Mouse (Mus musculus): ENCODE measurements around the gene 2010111I01Rik. TPM values are rescaled to one million over a fixed set of nuclear protein-coding genes. Genes with fewer than 3 reads are reported as not detected.

Gene 2010111I01Rik
- polyA plus RNA-seq, 1 experiment from 2014 or later, result 52.6 TPM

DNA sequence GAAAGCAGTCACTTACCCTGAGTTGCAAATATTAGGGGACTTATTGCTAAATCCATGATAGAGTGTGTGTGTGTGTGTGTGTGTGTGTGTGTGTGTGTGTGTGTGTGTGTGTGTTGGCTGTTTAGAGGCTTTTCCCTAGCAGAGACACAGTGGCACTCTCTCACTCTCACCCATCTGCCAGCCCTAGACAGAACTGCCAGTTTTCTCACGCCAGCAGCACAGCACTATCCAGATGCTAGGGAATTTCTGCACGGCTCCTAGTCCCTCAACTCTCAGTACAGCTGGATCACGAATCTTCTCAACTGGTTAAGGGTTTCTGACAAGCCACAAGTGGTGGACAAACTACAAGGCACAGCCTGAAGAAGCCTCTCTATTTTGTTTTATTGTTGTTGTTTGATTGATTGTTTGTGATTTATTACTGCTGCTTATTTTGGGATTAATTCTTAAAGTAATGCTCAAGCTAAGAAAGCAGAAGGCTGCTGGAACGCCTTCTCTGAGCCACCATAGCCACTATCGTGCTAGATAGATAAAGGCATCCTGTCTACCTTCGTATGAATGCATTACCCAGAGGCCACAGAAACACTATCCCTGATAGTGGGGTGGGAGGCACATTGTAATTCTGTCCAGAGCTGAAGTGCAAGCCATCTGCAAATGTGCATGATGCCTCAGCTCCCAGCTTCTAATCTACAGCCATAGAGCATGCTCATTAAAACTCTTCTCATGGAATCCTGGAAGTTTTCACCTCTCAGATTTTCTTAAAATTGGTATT is 209.7 kb downstream of the 2010111I01Rik start:
- 45% methylated on average over 6 of the region's 6 CpGs for WGBS
- no peaks in the 10 kb centered on the region for H3K27me3 ChIP-seq (ENCODE audit: insufficient read depth, poor library complexity, severe bottlenecking)
- H3K4me1 ChIP-seq, result peaks cover 49% of the 10 kb centered on the region
- no peaks in the 10 kb centered on the region for H3K9me3 ChIP-seq
- H3K36me3 ChIP-seq, result no peaks in the 10 kb centered on the region
- H3K4me3 ChIP-seq, result no peak overlapping the region
- no peak for DNase-seq (ENCODE audit: low spot score)
- no peak overlapping the region for H3K27ac ChIP-seq

DNA sequence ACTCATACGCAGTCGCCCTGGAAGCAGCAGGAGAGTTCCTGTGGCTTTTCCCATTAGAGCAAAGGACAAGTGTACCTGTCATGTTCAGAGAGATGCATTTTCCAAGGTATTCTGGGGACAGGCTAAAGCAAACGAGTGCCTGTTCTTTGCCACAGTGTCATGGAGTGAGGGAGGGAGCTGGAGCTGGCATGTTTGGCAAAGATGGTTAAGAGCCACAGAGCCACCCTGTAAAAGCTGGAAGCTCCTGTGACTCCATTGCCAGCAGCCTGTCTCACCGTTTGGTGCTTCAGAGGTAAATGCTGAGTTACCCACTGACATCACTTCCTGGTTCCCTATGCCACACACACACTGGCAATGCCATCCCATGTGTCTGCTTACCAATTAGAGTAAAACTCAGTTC is 211.4 kb downstream of the 2010111I01Rik start:
- Histone ChIP-seq H3K27ac (no peak overlapping the region), H3K36me3 (no peaks in the 10 kb centered on the region), H3K27me3 (ENCODE audit: insufficient read depth, poor library complexity, severe bottlenecking) (no peaks in the 10 kb centered on the region), H3K4me3 (no peak overlapping the region), H3K4me1 (peaks cover 39% of the 10 kb centered on the region), H3K9me3 (no peaks in the 10 kb centered on the region)
- WGBS, result 69% methylated on average over 4 of the region's 4 CpGs
- no peak for DNase-seq (ENCODE audit: low spot score)

DNA sequence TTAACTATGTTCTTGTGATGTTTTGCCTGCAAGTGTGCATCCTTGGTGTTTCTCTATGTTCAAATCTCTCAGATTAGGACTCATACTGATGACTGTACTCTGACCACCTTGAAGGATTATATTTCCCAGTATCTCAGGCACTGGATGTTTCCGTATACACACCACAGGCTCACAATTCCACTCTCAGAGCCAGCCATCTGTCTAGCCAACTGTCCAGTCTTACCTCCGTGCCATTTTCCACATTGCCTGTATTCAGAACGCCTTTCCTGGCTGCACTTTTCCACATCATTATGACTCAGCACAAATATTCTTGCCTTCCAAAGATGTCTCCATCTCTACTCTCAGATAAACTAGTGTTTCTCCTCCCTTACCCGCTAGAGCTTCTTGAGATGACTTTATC is 212.5 kb downstream of the 2010111I01Rik start:
- Histone ChIP-seq H3K27ac (no peak overlapping the region), H3K9me3 (no peaks in the 10 kb centered on the region), H3K27me3 (ENCODE audit: insufficient read depth, poor library complexity, severe bottlenecking) (no peaks in the 10 kb centered on the region), H3K36me3 (no peaks in the 10 kb centered on the region), H3K4me3 (no peak overlapping the region), H3K4me1 (peaks cover 28% of the 10 kb centered on the region)
- WGBS, result 82% methylated on average over 4 of the region's 4 CpGs
- DNase-seq (ENCODE audit: low spot score), result no peak

DNA sequence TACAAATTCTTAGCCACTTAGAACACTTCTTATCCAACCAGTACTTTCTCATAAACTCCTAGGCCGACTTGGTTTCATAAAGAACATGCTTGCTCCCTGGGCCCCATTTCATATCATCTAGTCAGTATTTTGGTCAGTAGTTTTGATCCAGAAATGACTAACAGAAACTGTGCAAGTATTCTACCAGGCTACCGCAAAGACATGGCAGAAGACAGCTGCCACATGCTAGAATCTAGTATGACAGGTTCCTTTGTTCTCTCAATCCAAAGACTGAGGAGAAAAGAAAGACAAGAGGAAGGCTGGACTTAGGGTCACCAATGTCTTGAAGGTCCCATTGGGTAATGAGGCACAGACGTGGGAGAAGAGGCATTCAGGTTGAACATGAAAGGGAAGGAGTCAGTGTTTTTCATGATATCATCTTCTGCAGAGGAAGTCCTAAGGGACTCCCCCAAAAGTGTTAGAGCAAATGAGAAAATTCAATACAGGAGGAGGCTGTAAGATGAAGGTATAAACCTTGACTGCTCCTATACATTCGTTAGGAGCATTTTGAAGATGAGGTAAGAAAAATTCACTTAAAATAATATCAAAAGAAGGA is 216.0 kb downstream of the 2010111I01Rik start:
- no peaks in the 10 kb centered on the region for H3K36me3 ChIP-seq
- no peak overlapping the region for H3K4me3 ChIP-seq
- H3K4me1 ChIP-seq, result peaks cover 18% of the 10 kb centered on the region
- no peak overlapping the region for H3K27ac ChIP-seq
- no peaks in the 10 kb centered on the region for H3K27me3 ChIP-seq (ENCODE audit: insufficient read depth, poor library complexity, severe bottlenecking)
- 86% methylated on average over 4 of the region's 4 CpGs for WGBS
- no peaks in the 10 kb centered on the region for H3K9me3 ChIP-seq
- no peak for DNase-seq (ENCODE audit: low spot score)

DNA sequence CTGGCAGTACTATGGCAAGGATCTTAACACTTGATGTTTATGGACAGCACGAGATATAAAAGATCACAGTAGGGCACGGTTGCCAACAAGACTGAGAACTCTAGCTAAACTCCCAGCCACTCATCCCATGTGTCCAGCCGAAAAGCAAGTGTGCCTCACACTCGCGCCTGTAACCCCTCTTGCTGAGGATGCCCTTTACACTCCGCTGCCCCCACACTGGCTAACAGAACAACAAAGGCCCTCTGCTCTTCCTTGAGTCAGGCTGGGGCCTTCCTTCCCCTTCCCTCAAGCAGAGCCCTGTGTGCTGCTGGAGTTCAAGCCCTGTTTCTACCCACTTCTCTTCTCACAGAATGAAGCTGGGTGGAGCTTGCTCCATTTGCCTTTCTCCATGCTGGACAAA is 220.3 kb downstream of the 2010111I01Rik start:
- Histone ChIP-seq H3K4me1 (peaks cover 27% of the 10 kb centered on the region), H3K4me3 (no peak overlapping the region), H3K36me3 (no peaks in the 10 kb centered on the region), H3K27ac (no peak overlapping the region), H3K27me3 (ENCODE audit: insufficient read depth, poor library complexity, severe bottlenecking) (no peaks in the 10 kb centered on the region), H3K9me3 (no peaks in the 10 kb centered on the region)
- 83% methylated on average over 6 of the region's 6 CpGs for WGBS
- no peak for DNase-seq (ENCODE audit: low spot score)

DNA sequence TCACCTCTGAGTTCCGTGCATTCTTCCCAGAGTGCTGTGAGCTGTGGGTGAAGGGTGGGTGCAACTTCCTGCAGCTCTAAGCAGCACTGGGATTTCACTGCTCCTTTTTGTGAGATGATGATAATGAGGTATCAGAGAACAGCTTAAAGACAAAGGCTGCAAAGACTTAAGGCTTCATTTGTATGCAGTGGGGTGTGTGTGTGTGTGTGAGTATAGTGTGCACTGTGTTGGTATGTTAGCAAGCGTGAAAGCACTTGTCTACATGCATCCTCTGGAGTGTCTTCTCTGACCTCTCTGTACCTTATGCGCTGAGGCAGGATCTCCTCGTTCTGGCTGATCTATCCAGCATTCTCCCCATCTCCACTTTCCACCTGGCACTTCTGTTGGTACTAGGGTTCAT is 221.5 kb downstream of the 2010111I01Rik start:
- no peaks in the 10 kb centered on the region for H3K27me3 ChIP-seq (ENCODE audit: insufficient read depth, poor library complexity, severe bottlenecking)
- H3K4me3 ChIP-seq, result no peak overlapping the region
- peaks cover 27% of the 10 kb centered on the region for H3K4me1 ChIP-seq
- H3K36me3 ChIP-seq, result no peaks in the 10 kb centered on the region
- H3K9me3 ChIP-seq, result no peaks in the 10 kb centered on the region
- peak overlapping the region; percentile 79 for H3K27ac ChIP-seq
- DNase-seq (ENCODE audit: low spot score), result no peak
- WGBS, result 70% methylated on average over 4 of the region's 4 CpGs

DNA sequence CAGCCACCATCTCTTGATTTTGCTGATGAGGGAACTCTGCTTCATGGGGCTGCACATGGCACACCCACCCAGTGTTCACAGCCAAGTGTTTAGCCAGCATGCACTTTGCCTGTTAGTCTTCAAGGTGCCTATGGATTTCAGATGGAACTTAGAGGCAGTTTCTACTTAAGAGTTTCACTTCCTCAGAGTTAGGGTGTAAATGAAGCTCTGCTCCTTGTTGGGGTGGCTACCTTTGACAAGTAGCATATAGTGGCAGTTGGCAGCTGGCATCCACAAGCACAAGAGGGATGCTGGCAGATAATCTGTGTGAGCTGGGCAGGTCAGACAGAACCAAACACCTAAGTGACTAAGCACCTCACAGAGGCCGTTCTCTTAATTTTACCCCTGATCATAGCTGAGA is 221.9 kb downstream of the 2010111I01Rik start:
- WGBS, result 75% methylated on average over 1 of the region's 1 CpGs
- Histone ChIP-seq H3K36me3 (no peaks in the 10 kb centered on the region), H3K4me1 (peaks cover 27% of the 10 kb centered on the region), H3K27ac (peak overlapping the region; percentile 79), H3K27me3 (ENCODE audit: insufficient read depth, poor library complexity, severe bottlenecking) (no peaks in the 10 kb centered on the region), H3K9me3 (no peaks in the 10 kb centered on the region), H3K4me3 (no peak overlapping the region)
- DNase-seq (ENCODE audit: low spot score), result no peak

DNA sequence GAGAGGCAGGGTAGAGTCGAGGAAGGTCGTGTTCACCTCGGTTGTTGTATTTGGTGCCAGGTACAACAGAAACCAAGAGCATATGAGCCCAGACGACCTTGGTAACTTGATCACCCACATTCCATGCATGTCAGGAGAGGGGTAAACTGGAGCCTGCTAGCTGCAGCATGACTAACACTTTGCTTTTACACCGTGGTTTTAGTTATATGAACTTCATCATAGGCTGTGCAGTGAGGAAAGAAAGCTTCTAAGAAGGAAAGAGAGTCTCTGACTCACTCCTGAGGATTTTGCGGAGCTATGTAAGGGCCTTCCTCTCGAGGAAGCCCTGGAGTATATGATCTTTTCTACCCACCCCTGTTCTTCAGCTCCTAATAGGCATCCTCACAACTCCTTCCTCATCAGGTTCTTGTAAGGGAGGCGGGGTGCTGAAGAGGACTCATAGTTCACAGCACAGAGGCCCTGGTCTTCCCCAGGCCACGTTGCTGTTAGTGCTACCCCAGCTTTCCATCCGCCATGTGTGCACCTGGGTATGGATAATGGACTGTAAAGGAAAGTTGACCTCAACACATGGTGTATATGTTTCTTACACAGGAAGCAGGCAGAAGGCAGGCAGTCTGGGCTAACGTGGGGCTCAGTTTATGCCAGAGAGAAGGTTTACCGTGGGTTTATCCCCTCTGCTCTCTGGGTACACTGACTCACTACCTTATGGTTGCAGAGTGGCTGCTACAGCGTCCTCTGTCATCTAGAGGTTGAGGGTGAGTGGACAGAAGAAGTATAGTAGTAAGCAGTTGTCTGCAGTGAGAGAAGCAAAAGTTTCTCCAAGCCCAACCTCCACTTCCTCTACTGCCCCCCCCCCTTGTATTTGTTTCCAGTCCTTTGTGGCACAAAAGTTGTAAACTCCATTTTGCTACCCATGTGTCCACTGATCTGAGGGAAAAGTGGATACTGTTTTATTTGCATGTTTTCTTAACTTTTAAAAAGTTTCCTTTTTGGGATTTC is 222.8 kb downstream of the 2010111I01Rik start:
- WGBS, result 52% methylated on average over 13 of the region's 13 CpGs
- Histone ChIP-seq H3K36me3 (no peaks in the 10 kb centered on the region), H3K9me3 (no peaks in the 10 kb centered on the region), H3K4me3 (no peak overlapping the region), H3K27ac (peak overlapping the region; percentile 79), H3K4me1 (peaks cover 27% of the 10 kb centered on the region), H3K27me3 (ENCODE audit: insufficient read depth, poor library complexity, severe bottlenecking) (no peaks in the 10 kb centered on the region)
- no peak for DNase-seq (ENCODE audit: low spot score)

DNA sequence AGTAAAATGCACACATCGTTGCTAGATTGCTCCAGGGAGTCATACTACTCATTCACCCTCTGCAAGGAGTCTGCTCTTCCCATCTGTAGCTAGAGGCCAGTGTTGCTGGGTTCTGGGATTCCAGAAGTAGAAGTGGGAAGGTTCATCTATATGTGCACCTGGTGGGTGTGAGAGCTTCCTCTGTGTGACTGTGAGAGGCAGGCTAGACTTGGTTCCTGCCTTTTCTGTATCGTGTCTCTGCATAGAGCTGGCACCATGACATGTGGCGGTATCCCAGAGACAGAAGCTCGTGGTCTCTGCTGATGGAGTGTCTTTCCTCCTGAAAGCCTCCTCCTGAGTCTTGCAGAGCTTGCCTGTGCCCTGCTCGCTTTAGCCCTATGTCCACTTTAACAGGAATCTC is 223.6 kb downstream of the 2010111I01Rik start:
- peaks cover 27% of the 10 kb centered on the region for H3K4me1 ChIP-seq
- 82% methylated on average over 5 of the region's 5 CpGs for WGBS
- H3K4me3 ChIP-seq, result no peak overlapping the region
- H3K27ac ChIP-seq, result no peak overlapping the region
- DNase-seq (ENCODE audit: low spot score), result no peak
- no peaks in the 10 kb centered on the region for H3K27me3 ChIP-seq (ENCODE audit: insufficient read depth, poor library complexity, severe bottlenecking)
- no peaks in the 10 kb centered on the region for H3K9me3 ChIP-seq
- no peaks in the 10 kb centered on the region for H3K36me3 ChIP-seq

DNA sequence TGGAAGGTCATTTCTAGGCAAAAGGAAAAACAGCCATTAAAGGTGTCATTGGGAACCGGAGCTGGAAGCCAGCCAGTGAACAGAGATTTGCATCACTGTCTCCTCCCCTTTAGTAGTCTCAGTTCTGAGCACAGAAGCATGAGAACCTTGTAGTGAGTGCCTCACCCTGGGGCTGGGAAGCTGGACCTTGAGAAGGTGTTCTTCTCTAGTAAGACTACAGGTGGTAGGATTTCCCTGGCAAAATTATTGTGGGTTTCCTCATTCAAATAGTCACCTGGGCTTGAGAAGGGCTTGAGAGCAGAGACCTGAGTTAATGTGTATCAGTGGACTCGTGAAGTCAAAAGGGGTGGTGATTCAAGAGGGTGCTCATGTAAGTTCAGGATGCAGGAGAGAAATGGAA is 224.1 kb downstream of the 2010111I01Rik start:
- no peak overlapping the region for H3K27ac ChIP-seq
- no peaks in the 10 kb centered on the region for H3K9me3 ChIP-seq
- no peaks in the 10 kb centered on the region for H3K27me3 ChIP-seq (ENCODE audit: insufficient read depth, poor library complexity, severe bottlenecking)
- 57% methylated on average over 2 of the region's 2 CpGs for WGBS
- no peak overlapping the region for H3K4me3 ChIP-seq
- no peaks in the 10 kb centered on the region for H3K36me3 ChIP-seq
- no peak for DNase-seq (ENCODE audit: low spot score)
- peaks cover 30% of the 10 kb centered on the region for H3K4me1 ChIP-seq

DNA sequence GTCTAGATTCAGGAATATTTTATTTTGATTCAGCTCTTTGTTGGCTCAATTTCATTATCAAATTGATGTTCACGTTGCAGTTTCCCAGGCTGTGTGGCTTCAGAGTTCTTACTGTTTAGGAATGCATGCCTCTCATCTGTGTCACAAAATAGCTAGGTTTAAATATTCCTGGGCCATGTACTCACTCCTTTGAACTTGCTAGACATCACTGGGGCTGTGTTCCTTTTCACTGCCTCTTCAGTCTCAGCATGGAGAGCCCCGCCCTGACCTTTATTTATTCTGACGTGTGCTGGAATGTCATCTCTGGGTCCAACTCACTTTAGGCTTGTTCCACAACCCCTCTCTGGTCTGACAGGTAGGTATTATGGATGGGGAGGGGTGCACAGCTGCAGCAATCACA is 228.7 kb downstream of the 2010111I01Rik start:
- no peaks in the 10 kb centered on the region for H3K27me3 ChIP-seq (ENCODE audit: insufficient read depth, poor library complexity, severe bottlenecking)
- DNase-seq (ENCODE audit: low spot score), result no peak
- no peaks in the 10 kb centered on the region for H3K9me3 ChIP-seq
- no peak overlapping the region for H3K27ac ChIP-seq
- 71% methylated on average over 3 of the region's 3 CpGs for WGBS
- no peaks in the 10 kb centered on the region for H3K36me3 ChIP-seq
- H3K4me3 ChIP-seq, result no peak overlapping the region
- H3K4me1 ChIP-seq, result 0 out of 2 replicates have a peak, but pooled peaks cover 3% of the 10 kb centered on the region

DNA sequence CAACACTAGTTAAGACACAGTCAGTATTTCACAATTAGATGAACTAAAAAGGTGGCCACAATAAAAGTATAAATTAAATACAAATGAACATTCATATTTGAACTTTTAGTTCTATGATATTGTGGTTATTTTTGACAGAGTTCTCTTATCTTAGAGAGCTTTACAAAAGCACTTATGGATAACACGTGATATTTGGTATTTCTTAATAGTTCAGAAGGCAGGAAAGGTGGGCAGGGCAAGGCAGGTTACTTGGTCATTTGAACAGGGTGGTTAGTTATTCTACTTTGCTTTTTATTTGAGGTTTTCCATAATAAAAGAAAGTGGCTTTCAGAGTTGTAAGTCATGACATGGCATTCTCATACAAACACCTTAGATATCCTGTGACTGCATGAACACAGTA is 233.3 kb downstream of the 2010111I01Rik start:
- Histone ChIP-seq H3K27me3 (ENCODE audit: insufficient read depth, poor library complexity, severe bottlenecking) (no peaks in the 10 kb centered on the region), H3K27ac (no peak overlapping the region), H3K9me3 (no peaks in the 10 kb centered on the region), H3K4me3 (no peak overlapping the region), H3K4me1 (0 out of 2 replicates have a peak, but pooled peaks cover 3% of the 10 kb centered on the region), H3K36me3 (no peaks in the 10 kb centered on the region)
- no peak for DNase-seq (ENCODE audit: low spot score)
- 76% methylated on average over 1 of the region's 1 CpGs for WGBS

DNA sequence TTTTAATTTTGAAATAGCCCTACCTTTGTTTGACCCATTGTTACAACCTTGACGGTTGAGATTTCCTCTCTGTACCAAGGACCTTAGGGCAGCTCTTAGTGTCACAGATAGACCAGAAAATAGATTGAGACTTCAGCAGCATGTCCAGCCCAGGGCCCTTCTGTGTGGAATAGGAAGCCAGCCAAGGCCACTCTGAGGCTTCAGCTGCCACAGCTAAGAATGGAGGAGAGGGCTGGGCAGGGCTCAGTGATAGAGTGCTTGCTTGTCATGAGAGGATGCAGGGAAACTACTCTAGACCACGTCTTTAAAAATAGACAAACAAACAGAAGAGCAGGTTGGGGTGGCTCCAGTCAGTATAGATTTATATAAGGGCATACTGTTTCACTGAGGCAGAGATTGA is 234.9 kb downstream of the 2010111I01Rik start:
- 72% methylated on average over 2 of the region's 2 CpGs for WGBS
- Histone ChIP-seq H3K27me3 (ENCODE audit: insufficient read depth, poor library complexity, severe bottlenecking) (no peaks in the 10 kb centered on the region), H3K27ac (no peak overlapping the region), H3K36me3 (no peaks in the 10 kb centered on the region), H3K4me1 (no peaks in the 10 kb centered on the region), H3K4me3 (no peak overlapping the region), H3K9me3 (no peaks in the 10 kb centered on the region)
- no peak for DNase-seq (ENCODE audit: low spot score)
